Comparison of ENCODE assay signal across 20 mouse cellular contexts in the genomic region with DNA sequence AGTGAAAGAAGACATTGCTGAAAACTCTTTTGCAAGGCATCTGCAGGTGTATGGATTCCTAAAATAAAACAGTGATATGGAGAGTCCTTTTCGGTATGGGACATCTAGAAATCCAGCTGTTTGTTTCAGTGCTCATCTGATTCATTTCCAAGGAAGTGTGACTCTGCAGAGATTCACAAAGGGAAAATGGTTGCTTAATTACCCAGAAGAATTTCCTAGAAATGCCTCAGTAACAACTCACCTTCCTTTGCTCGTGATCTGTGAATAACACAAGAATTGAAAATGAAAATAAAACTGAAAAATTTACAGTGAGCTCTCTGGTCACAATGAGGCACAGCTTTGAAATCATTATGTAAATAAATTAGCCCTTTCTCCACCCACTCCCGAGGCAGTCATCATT.
"Had no signal": no experiment of that assay in that cellular context is flagged by ENCODE, and none has a peak within 500 bp of the region (broad histone marks: within the 10 kb centered on the region; RNA-seq: fewer than 3 reads in every experiment).

No protein-coding gene starts in this region.

- ATAC-seq: liver, postnatal 0 days; lung, postnatal 0 days; midbrain, embryonic 13.5 days; midbrain, embryonic 15.5 days had no signal

- H3K27me3 ChIP-seq: lung, embryonic 15.5 days; midbrain, embryonic 13.5 days; midbrain, embryonic 15.5 days; neural tube, embryonic 12.5 days; neural tube, embryonic 15.5 days; stomach, embryonic 15.5 days had no signal

- H3K36me3 ChIP-seq: lung, embryonic 15.5 days; midbrain, embryonic 13.5 days; midbrain, embryonic 15.5 days; neural tube, embryonic 12.5 days; neural tube, embryonic 15.5 days; stomach, embryonic 15.5 days had no signal

- H3K9me3 ChIP-seq: lung, embryonic 15.5 days; megakaryocyte, embryonic 14.5 days; midbrain, embryonic 13.5 days; midbrain, embryonic 15.5 days; neural tube, embryonic 12.5 days; neural tube, embryonic 15.5 days; stomach, embryonic 15.5 days had no signal

- H3K4me2 ChIP-seq: lung, embryonic 15.5 days; midbrain, embryonic 11.5 days; midbrain, embryonic 13.5 days; midbrain, embryonic 15.5 days; neural tube, embryonic 12.5 days; neural tube, embryonic 15.5 days; stomach, embryonic 15.5 days had no signal

- H3K27ac ChIP-seq: lung, embryonic 15.5 days; macrophage; midbrain, embryonic 13.5 days; midbrain, embryonic 15.5 days; neural tube, embryonic 12.5 days; neural tube, embryonic 15.5 days; stomach, embryonic 15.5 days; stomach, postnatal 0 days had no signal

- H3K4me3 ChIP-seq: lung, embryonic 15.5 days; megakaryocyte, embryonic 14.5 days; midbrain, embryonic 13.5 days; midbrain, embryonic 15.5 days; myocyte; neural tube, embryonic 12.5 days; neural tube, embryonic 15.5 days; stomach, embryonic 15.5 days had no signal

- DNase-seq: liver, postnatal 0 days; lung, adult 2 months; lung, postnatal 14 days; lung, postnatal 36 days; right cerebral cortex, postnatal 14 days; thymus, adult 2 months; thymus, postnatal 25 days; thymus, postnatal 4 days had no signal

- H3K9ac ChIP-seq: liver, postnatal 0 days; lung, embryonic 15.5 days; midbrain, embryonic 13.5 days; midbrain, embryonic 15.5 days; neural tube, embryonic 12.5 days; neural tube, embryonic 15.5 days; stomach, embryonic 15.5 days had no signal

- H3K4me1 ChIP-seq: lung, embryonic 15.5 days; megakaryocyte, embryonic 14.5 days; midbrain, embryonic 13.5 days; midbrain, embryonic 15.5 days; neural tube, embryonic 12.5 days; stomach, embryonic 15.5 days had no signal
